Mouse (Mus musculus): ENCODE measurements around the gene Btn1a1. TPM values are rescaled to one million over a fixed set of nuclear protein-coding genes. Genes with fewer than 3 reads are reported as not detected.
A peak's percentile ranks its signal among the peaks of the same experiment; 100 is the strongest.

Btn1a1 gene
- polyA plus RNA-seq, 1 experiment from 2014 or later, result 0.07 TPM

- no peak overlapping the region for H3K9ac ChIP-seq
Measured at GRCm38 (mm10) chr13:23475658-23476057, 10.0 kb upstream of the Btn1a1 start.

GRCm38 (mm10) chr13:23466911-23467310 lies 1.2 kb upstream of the Btn1a1 start:
- Histone ChIP-seq H3K36me3 (no peaks in the 10 kb centered on the region), H3K9me3 (no peaks in the 10 kb centered on the region), H3K4me3 (no peak overlapping the region), H3K4me2 (no peak overlapping the region), H3K4me1 (replicated peaks) (peaks cover 22% of the 10 kb centered on the region), H3K27ac (replicated peaks) (no peak overlapping the region), H3K27me3 (peaks cover 11% of the 10 kb centered on the region; the same call in 1 of the 2 replicates), H3K9ac (no peak overlapping the region)
- 2% methylated on average over 9 of the region's 9 CpGs for WGBS
- peak; percentile 58; the same call in 1 of the 2 replicates for ATAC-seq (ENCODE audit: low read depth)

More at GRCm38 (mm10) chr13:23475658-23476057, 10.0 kb upstream of the Btn1a1 start:
- no peaks in the 10 kb centered on the region for H3K36me3 ChIP-seq
- H3K4me2 ChIP-seq, result no peak overlapping the region
- H3K4me3 ChIP-seq, result no peak overlapping the region
- 20% methylated on average over 2 of the region's 2 CpGs for WGBS
- no peak overlapping the region for H3K27ac ChIP-seq (replicated peaks)
- no peak for ATAC-seq (ENCODE audit: low read depth)
- no peaks in the 10 kb centered on the region for H3K4me1 ChIP-seq (replicated peaks)
- no peaks in the 10 kb centered on the region for H3K27me3 ChIP-seq
- no peaks in the 10 kb centered on the region for H3K9me3 ChIP-seq

GRCm38 (mm10) chr13:23466306-23466705 lies 605 bp upstream of the Btn1a1 start:
- H3K36me3 ChIP-seq, result no peaks in the 10 kb centered on the region
- WGBS, result 61% methylated on average over 1 of the region's 1 CpGs
- no peaks in the 10 kb centered on the region for H3K9me3 ChIP-seq
- no peak for ATAC-seq (ENCODE audit: low read depth)
- H3K4me2 ChIP-seq, result peak overlapping the region; percentile 73
- no peak overlapping the region for H3K4me3 ChIP-seq
- no peak overlapping the region for H3K9ac ChIP-seq
- no peak overlapping the region for H3K27ac ChIP-seq (replicated peaks)
- H3K27me3 ChIP-seq, result peaks cover 11% of the 10 kb centered on the region; the same call in 1 of the 2 replicates
- H3K4me1 ChIP-seq (replicated peaks), result peaks cover 22% of the 10 kb centered on the region

- Histone ChIP-seq H3K27ac (replicated peaks) (no peak overlapping the region), H3K4me2 (peak overlapping the region; percentile 73)
- ATAC-seq (ENCODE audit: low read depth), result no peak
Measured at GRCm38 (mm10) chr13:23464841-23465366, 797 bp downstream of the Btn1a1 start.

GRCm38 (mm10) chr13:23464224-23464637 lies 1.5 kb downstream of the Btn1a1 start:
- Histone ChIP-seq H3K9me3 (no peaks in the 10 kb centered on the region), H3K4me1 (replicated peaks) (peaks cover 22% of the 10 kb centered on the region), H3K9ac (peak overlapping the region; percentile 74), H3K36me3 (no peaks in the 10 kb centered on the region), H3K27ac (replicated peaks) (no peak overlapping the region), H3K4me3 (peak overlapping the region; percentile 55), H3K4me2 (peak overlapping the region; percentile 73), H3K27me3 (peaks cover 15% of the 10 kb centered on the region; the same call in 1 of the 2 replicates)
- under 1% methylated on average over 29 of the region's 29 CpGs for WGBS
- peak; percentile 71; the same call in 1 of the 2 replicates for ATAC-seq (ENCODE audit: low read depth)

More at GRCm38 (mm10) chr13:23464841-23465366, 797 bp downstream of the Btn1a1 start:
- Histone ChIP-seq H3K9ac (peak overlapping the region; percentile 74), H3K4me3 (peak overlapping the region; percentile 55), H3K27me3 (peaks cover 11% of the 10 kb centered on the region; the same call in 1 of the 2 replicates), H3K36me3 (no peaks in the 10 kb centered on the region), H3K4me1 (replicated peaks) (peaks cover 22% of the 10 kb centered on the region), H3K9me3 (no peaks in the 10 kb centered on the region)
- 2% methylated on average over 11 of the region's 11 CpGs for WGBS

GRCm38 (mm10) chr13:23463381-23464223 lies 2.1 kb downstream of the Btn1a1 start:
- H3K4me1 ChIP-seq (replicated peaks), result peaks cover 22% of the 10 kb centered on the region
- H3K27ac ChIP-seq (replicated peaks), result no peak overlapping the region
- H3K36me3 ChIP-seq, result no peaks in the 10 kb centered on the region
- peaks cover 20% of the 10 kb centered on the region; the same call in 1 of the 2 replicates for H3K27me3 ChIP-seq
- peak overlapping the region; percentile 73 for H3K4me2 ChIP-seq
- WGBS, result under 1% methylated on average over 21 of the region's 21 CpGs
- peak overlapping the region; percentile 55 for H3K4me3 ChIP-seq
- ATAC-seq (ENCODE audit: low read depth), result peak; percentile 66
- no peaks in the 10 kb centered on the region for H3K9me3 ChIP-seq
- H3K9ac ChIP-seq, result peak overlapping the region; percentile 74

- Histone ChIP-seq H3K4me2 (no peak overlapping the region), H3K36me3 (no peaks in the 10 kb centered on the region), H3K4me3 (no peak overlapping the region), H3K27ac (replicated peaks) (no peak overlapping the region), H3K9me3 (no peaks in the 10 kb centered on the region), H3K27me3 (peaks cover 21% of the 10 kb centered on the region; the same call in 1 of the 2 replicates), H3K4me1 (replicated peaks) (peaks cover 22% of the 10 kb centered on the region), H3K9ac (no peak overlapping the region)
- no peak for ATAC-seq (ENCODE audit: low read depth)
Measured at GRCm38 (mm10) chr13:23462669-23463068, 3.0 kb downstream of the Btn1a1 start.

- H3K27ac ChIP-seq (replicated peaks), result no peak overlapping the region
- H3K27me3 ChIP-seq, result peaks cover 21% of the 10 kb centered on the region; the same call in 1 of the 2 replicates
- ATAC-seq (ENCODE audit: low read depth), result no peak
- H3K4me2 ChIP-seq, result no peak overlapping the region
- no peak overlapping the region for H3K4me3 ChIP-seq
- no peaks in the 10 kb centered on the region for H3K36me3 ChIP-seq
- WGBS, result 86% methylated on average over 4 of the region's 4 CpGs
- no peaks in the 10 kb centered on the region for H3K9me3 ChIP-seq
- no peak overlapping the region for H3K9ac ChIP-seq
- H3K4me1 ChIP-seq (replicated peaks), result peaks cover 22% of the 10 kb centered on the region
Measured at GRCm38 (mm10) chr13:23462063-23462462, 3.6 kb downstream of the Btn1a1 start.

GRCm38 (mm10) chr13:23459264-23459846 lies 6.3 kb downstream of the Btn1a1 start:
- ATAC-seq (ENCODE audit: low read depth), result no peak
- H3K36me3 ChIP-seq, result no peaks in the 10 kb centered on the region
- WGBS, result 19% methylated on average over 15 of the region's 15 CpGs
- H3K4me2 ChIP-seq, result peak overlapping the region; percentile 30
- no peaks in the 10 kb centered on the region for H3K9me3 ChIP-seq
- no peak overlapping the region for H3K4me3 ChIP-seq
- H3K27me3 ChIP-seq, result peaks cover 10% of the 10 kb centered on the region; the same call in 1 of the 2 replicates
- H3K9ac ChIP-seq, result no peak overlapping the region
- peaks cover 5% of the 10 kb centered on the region for H3K4me1 ChIP-seq (replicated peaks)
- no peak overlapping the region for H3K27ac ChIP-seq (replicated peaks)

GRCm38 (mm10) chr13:23453926-23454325 lies 11.8 kb downstream of the Btn1a1 start:
- Histone ChIP-seq H3K4me1 (replicated peaks) (peaks cover 4% of the 10 kb centered on the region), H3K9me3 (no peaks in the 10 kb centered on the region), H3K36me3 (no peaks in the 10 kb centered on the region), H3K4me2 (peak overlapping the region; percentile 54), H3K4me3 (peak overlapping the region; percentile 74), H3K27me3 (peaks cover 3% of the 10 kb centered on the region; the same call in 1 of the 2 replicates), H3K27ac (replicated peaks) (peak overlapping the region; percentile 80; the same call in 1 of the 2 replicates), H3K9ac (peak overlapping the region; percentile 76)
- WGBS, result under 1% methylated on average over 9 of the region's 9 CpGs
- ATAC-seq (ENCODE audit: low read depth), result no peak

GRCm38 (mm10) chr13:23453362-23453862 lies 12.3 kb downstream of the Btn1a1 start:
- peak overlapping the region; percentile 76 for H3K9ac ChIP-seq
- H3K4me2 ChIP-seq, result peak overlapping the region; percentile 54
- WGBS, result under 1% methylated on average over 25 of the region's 25 CpGs
- peak overlapping the region; percentile 80 for H3K27ac ChIP-seq (replicated peaks)
- no peaks in the 10 kb centered on the region for H3K27me3 ChIP-seq
- peak overlapping the region; percentile 74 for H3K4me3 ChIP-seq
- no peaks in the 10 kb centered on the region for H3K36me3 ChIP-seq
- peak; percentile 85 for ATAC-seq (ENCODE audit: low read depth)
- no peaks in the 10 kb centered on the region for H3K9me3 ChIP-seq
- H3K4me1 ChIP-seq (replicated peaks), result peaks cover 9% of the 10 kb centered on the region
